Comparison of ENCODE assay signal across 8 mouse cellular contexts in the genomic region with DNA sequence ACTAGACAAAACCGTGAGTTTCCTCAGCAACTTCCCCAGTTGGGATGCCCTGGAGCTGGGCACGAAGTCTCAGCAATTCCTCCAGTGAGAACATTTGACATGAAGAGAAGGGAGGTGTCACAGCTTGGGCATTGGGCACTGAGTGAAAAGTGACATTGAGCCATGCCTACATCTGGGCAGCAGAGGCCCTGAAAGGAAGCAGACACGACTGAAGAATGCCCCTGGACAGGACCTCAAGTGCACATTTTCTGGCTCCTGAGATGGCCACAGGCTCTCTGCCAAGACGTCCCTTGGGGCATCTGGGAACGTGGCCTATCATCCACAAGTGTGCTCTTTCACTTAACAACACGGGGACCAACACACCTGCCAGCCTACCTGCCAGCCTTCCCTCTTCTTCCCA. TPM values are rescaled to one million over a fixed set of nuclear protein-coding genes. Genes with fewer than 3 reads are reported as not detected.
A peak's percentile ranks its signal among the peaks of the same experiment; 100 is the strongest.
DNase-seq lines count a peak whose midpoint lies in the region; ATAC-seq and TF ChIP-seq lines count a peak whose summit lies in the region.

No protein-coding gene starts in this region.

- WGBS in forebrain, embryonic 15.5 days, result 50% methylated on average over 6 of the region's 6 CpGs
- WGBS in limb, embryonic 11.5 days, result 48% methylated on average over 6 of the region's 6 CpGs

- H3K36me3 ChIP-seq in megakaryocyte, embryonic 14.5 days (replicated peaks; ENCODE audit: low read length), result peaks cover 4% of the 10 kb centered on the region
- no peaks in the 10 kb centered on the region for H3K36me3 ChIP-seq in forebrain, embryonic 15.5 days
- no peaks in the 10 kb centered on the region for H3K36me3 ChIP-seq in limb, embryonic 11.5 days (ENCODE audit: control insufficient read depth, insufficient read depth, low read length)
- no peaks in the 10 kb centered on the region for H3K36me3 ChIP-seq in myocyte (ENCODE audit: control insufficient read depth, insufficient read depth)

- H3K9ac ChIP-seq in forebrain, embryonic 15.5 days (replicated peaks), result no peak overlapping the region
- H3K9ac ChIP-seq in limb, embryonic 11.5 days (ENCODE audit: low read length), result no peak overlapping the region

- H3K9me3 ChIP-seq in megakaryocyte, embryonic 14.5 days, result no peaks in the 10 kb centered on the region
- H3K9me3 ChIP-seq in forebrain, embryonic 15.5 days, result no peaks in the 10 kb centered on the region
- H3K9me3 ChIP-seq in limb, embryonic 11.5 days (ENCODE audit: control insufficient read depth, low read length), result no peaks in the 10 kb centered on the region

- peak overlapping the region; percentile 92 for H3K4me2 ChIP-seq in forebrain, embryonic 15.5 days (replicated peaks)
- peak overlapping the region; percentile 94 for H3K4me2 ChIP-seq in limb, embryonic 11.5 days (ENCODE audit: low read depth, severe bottlenecking)
- peak overlapping the region; percentile 95 for H3K4me2 ChIP-seq in myocyte (ENCODE audit: low read depth)

- H3K27me3 ChIP-seq in megakaryocyte, embryonic 14.5 days (replicated peaks), result no peaks in the 10 kb centered on the region
- no peaks in the 10 kb centered on the region for H3K27me3 ChIP-seq in forebrain, embryonic 15.5 days
- H3K27me3 ChIP-seq in limb, embryonic 11.5 days (ENCODE audit: control insufficient read depth, insufficient read depth, low read length), result no peaks in the 10 kb centered on the region
- no peaks in the 10 kb centered on the region for H3K27me3 ChIP-seq in myocyte (ENCODE audit: control insufficient read depth, insufficient read depth, insufficient read length)

- ATAC-seq in megakaryocyte, adult 5-6 weeks (ENCODE audit: poor library complexity, severe bottlenecking), result no peak
- ATAC-seq in forebrain, embryonic 15.5 days (replicated peaks), result no peak; the same call in 1 of the 2 replicates
- ATAC-seq in limb, embryonic 11.5 days (ENCODE audit: insufficient number of reproducible peaks, low FRiP score, low TSS enrichment, low read depth), result no peak

- H3K27ac ChIP-seq in forebrain, embryonic 15.5 days (replicated peaks), result 0 out of 2 replicates have a peak overlapping the region, but pooled peaks have one; percentile 39
- H3K27ac ChIP-seq in limb, embryonic 11.5 days (replicated peaks; ENCODE audit: low read depth, low read length), result no peak overlapping the region

- TF ChIP-seq POLR2A in myocyte (IDR thresholded peaks at IDR 0.05; ENCODE audit: insufficient read length, low read depth), result no peak

- no peak for DNase-seq in limb, embryonic 11.5 days (ENCODE audit: low spot score)
- no peak for DNase-seq in thymus, postnatal 4 days
- DNase-seq in B cell, adult 2 months, result no peak
- DNase-seq in frontal cortex, postnatal 14 days (ENCODE audit: low spot score in 2 of 2), result no peak

- H3K79me2 ChIP-seq in myocyte (ENCODE audit: control insufficient read depth, insufficient read depth), result peaks cover 34% of the 10 kb centered on the region

- peaks cover 40% of the 10 kb centered on the region for H3K4me1 ChIP-seq in megakaryocyte, embryonic 14.5 days
- H3K4me1 ChIP-seq in forebrain, embryonic 15.5 days, result peaks cover 29% of the 10 kb centered on the region
- peaks cover 8% of the 10 kb centered on the region; the same call in 1 of the 2 replicates for H3K4me1 ChIP-seq in limb, embryonic 11.5 days (ENCODE audit: control insufficient read depth, insufficient read depth, low read length)

- peak overlapping the region; percentile 99 for H3K4me3 ChIP-seq in megakaryocyte, embryonic 14.5 days (replicated peaks)
- H3K4me3 ChIP-seq in forebrain, embryonic 15.5 days, result no peak overlapping the region; the same call in 1 of the 2 replicates
- H3K4me3 ChIP-seq in limb, embryonic 11.5 days (ENCODE audit: low read depth, low read length), result peak overlapping the region; percentile 89; the same call in 1 of the 2 replicates
- H3K4me3 ChIP-seq in myocyte, result peak overlapping the region; percentile 51

- H3ac ChIP-seq in myocyte (ENCODE audit: control insufficient read depth, insufficient read length), result no peak overlapping the region

TF ChIP-seq in myocyte, 11 proteins besides CTCF, POLR2A, EP300 and RAD21:
- TF ChIP-seq MAX (IDR thresholded peaks at IDR 0.05; ENCODE audit: low read depth), result no peak
- TF ChIP-seq POLR2AphosphoS2 (IDR thresholded peaks at IDR 0.05; ENCODE audit: insufficient read length, low read depth), result no peak
- TF ChIP-seq E2F4 (IDR thresholded peaks at IDR 0.05; ENCODE audit: insufficient read depth), result no peak
- TF ChIP-seq REST (IDR thresholded peaks at IDR 0.05; ENCODE audit: insufficient read depth, insufficient read length), result no peak
- TF ChIP-seq USF1 (IDR thresholded peaks at IDR 0.05; ENCODE audit: low read depth), result no peak
- no peak for TF ChIP-seq TCF12 (IDR thresholded peaks at IDR 0.05; ENCODE audit: insufficient read depth, poor library complexity, severe bottlenecking)
- TF ChIP-seq TCF3 (IDR thresholded peaks at IDR 0.05; ENCODE audit: insufficient read length, low read depth), result no peak
- no peak for TF ChIP-seq MYOG (IDR thresholded peaks at IDR 0.05; ENCODE audit: control insufficient read depth in 1 of 3, insufficient read depth in 1 of 3, insufficient read length in 2 of 3, low read depth in 2 of 3)
TF ChIP-seq in myocyte: peak in this region for 0.

RNA-seq across cellular contexts. Expression of gene Fbrsl1, which starts 1.0 kb away (rescaled TPM):
- 66.5 and 136 TPM in 2 replicates for polyA plus RNA-seq in megakaryocyte, embryonic 14.5 days (2012; ENCODE audit: insufficient read depth, low replicate concordance)
- total RNA-seq in megakaryocyte, adult 5-6 weeks (2015), result 25.6 and 32.8 TPM in 2 replicates
- 12.3 and 26.0 TPM in 2 replicates for total RNA-seq in megakaryocyte, adult 5-6 weeks (2017)
- 26.4 and 30.8 TPM in 2 replicates for polyA plus RNA-seq in forebrain, embryonic 15.5 days (2015; fragmentation: Nextera tagmentation; extraction: Ambion mirVana)
- polyA plus RNA-seq in limb, embryonic 11.5 days (2014; fragmentation: Nextera tagmentation; extraction: Ambion mirVana), result 23.3 and 23.9 TPM in 2 replicates
- 19.0 TPM for polyA plus RNA-seq in myocyte (2012; fragmentation: generic; extraction: Trizol)
